Mouse (Mus musculus) embryonic facial prominence, embryonic 10.5 days (tissue): Measurements from ENCODE around the gene Gm765. TPM values are rescaled to one million over a fixed set of nuclear protein-coding genes. Genes with fewer than 3 reads are reported as not detected.

Experiments used
- DNase-seq: peaks from one replicate; pipeline ENCODE4 v3.0.0-alpha.2; 2017; ENCODE audit warnings: low spot score
- H3K27ac ChIP-seq: fragments of 300-500 bp; sonication (generic); replicated peaks from 2 replicates; pipeline ENCODE4 v1.5.1; 2016; ENCODE audit warnings: mild to moderate bottlenecking
- H3K27me3 ChIP-seq: fragments of 300-500 bp; sonication (generic); replicated peaks from 2 replicates; pipeline ENCODE4 v1.6.1; 2016; ENCODE audit warnings: low read depth, mild to moderate bottlenecking; ENCODE audit not compliant: poor library complexity, severe bottlenecking
- H3K36me3 ChIP-seq: fragments of 300-500 bp; sonication (generic); replicated peaks from 2 replicates; pipeline ENCODE4 v1.6.1; 2016; ENCODE audit warnings: mild to moderate bottlenecking, moderate library complexity
- H3K4me1 ChIP-seq: fragments of 300-500 bp; sonication (generic); 2 replicates; pipeline ENCODE4 v1.6.1; 2016
- H3K4me3 ChIP-seq: fragments of 300-500 bp; sonication (generic); 2 replicates; pipeline ENCODE4 v1.5.1; 2016; ENCODE audit warnings: mild to moderate bottlenecking, moderate library complexity
- H3K9me3 ChIP-seq: fragments of 300-500 bp; sonication (generic); 2 replicates; pipeline ENCODE4 v1.6.1; 2016; ENCODE audit warnings: mild to moderate bottlenecking
- WGBS: fragments of 180-500 bp; shearing (Covaris S2); methylation state at CpG from one replicate; pipeline ENCODE4 v1.1.7; 2016; 5-methylcytosine and 5-hydroxymethylcytosine counted together
- polyA plus RNA-seq: library from polyadenylated mRNA; unstranded; fragments of >200 nt; fragmentation: Nextera tagmentation; extraction: Ambion mirVana; gene quantifications from 2 replicates; pipeline ENCODE4 v1.2.1, GENCODE M21; 2016

Gm765 gene
- not detected in 2 replicates for polyA plus RNA-seq

GRCm38 (mm10) chr6:98342654-98343053 is at the start of gene Gm765:
Gene Gm765, minus strand, starts transcription at chr6:98342754.
- 0 out of 2 replicates have a peak, but pooled peaks cover 2% of the 10 kb centered on the region for H3K4me1 ChIP-seq
- H3K9me3 ChIP-seq = no peaks in the 10 kb centered on the region
- 86% methylated on average over 5 of the region's 5 CpGs for WGBS
- H3K27me3 ChIP-seq = no peaks in the 10 kb centered on the region
- no peak for DNase-seq
- H3K36me3 ChIP-seq = no peaks in the 10 kb centered on the region
- no peak within 1 kb of the TSS for H3K27ac ChIP-seq
- H3K4me3 ChIP-seq = no peak within 1 kb of the TSS

- Histone ChIP-seq H3K36me3 (no peaks in the 10 kb centered on the region), H3K4me3 (no peak overlapping the region), H3K4me1 (no peaks in the 10 kb centered on the region), H3K9me3 (no peaks in the 10 kb centered on the region), H3K27me3 (no peaks in the 10 kb centered on the region), H3K27ac (no peak overlapping the region)
- no peak for DNase-seq
- WGBS = 86% methylated on average over 8 of the region's 8 CpGs
These were observed 42.9 kb upstream of the Gm765 start for GRCm38 (mm10) chr6:98385487-98385886.

GRCm38 (mm10) chr6:98384431-98384830 is 41.9 kb upstream of the Gm765 start:
- no peak for DNase-seq
- H3K4me1 ChIP-seq = no peaks in the 10 kb centered on the region
- H3K9me3 ChIP-seq = no peaks in the 10 kb centered on the region
- H3K36me3 ChIP-seq = no peaks in the 10 kb centered on the region
- no peak overlapping the region for H3K4me3 ChIP-seq
- 88% methylated on average over 8 of the region's 8 CpGs for WGBS
- no peak overlapping the region for H3K27ac ChIP-seq
- no peaks in the 10 kb centered on the region for H3K27me3 ChIP-seq

GRCm38 (mm10) chr6:98383411-98383810 is 40.9 kb upstream of the Gm765 start:
- H3K36me3 ChIP-seq = no peaks in the 10 kb centered on the region
- 55% methylated on average over 6 of the region's 6 CpGs for WGBS
- no peak overlapping the region for H3K4me3 ChIP-seq
- DNase-seq = no peak
- no peaks in the 10 kb centered on the region for H3K27me3 ChIP-seq
- no peaks in the 10 kb centered on the region for H3K9me3 ChIP-seq
- no peaks in the 10 kb centered on the region for H3K4me1 ChIP-seq
- no peak overlapping the region for H3K27ac ChIP-seq

GRCm38 (mm10) chr6:98366199-98366598 is 23.6 kb upstream of the Gm765 start:
- no peak for DNase-seq
- no peak overlapping the region for H3K4me3 ChIP-seq
- H3K4me1 ChIP-seq = no peaks in the 10 kb centered on the region
- no peak overlapping the region for H3K27ac ChIP-seq
- no peaks in the 10 kb centered on the region for H3K27me3 ChIP-seq
- no peaks in the 10 kb centered on the region for H3K9me3 ChIP-seq
- WGBS = 83% methylated on average over 4 of the region's 4 CpGs
- no peaks in the 10 kb centered on the region for H3K36me3 ChIP-seq

- WGBS = 89% methylated on average over 5 of the region's 5 CpGs
- H3K4me3 ChIP-seq = no peak overlapping the region
- no peak overlapping the region for H3K27ac ChIP-seq
- no peaks in the 10 kb centered on the region for H3K9me3 ChIP-seq
- no peaks in the 10 kb centered on the region for H3K4me1 ChIP-seq
- DNase-seq = no peak
- no peaks in the 10 kb centered on the region for H3K36me3 ChIP-seq
- H3K27me3 ChIP-seq = no peaks in the 10 kb centered on the region
These were observed 12.7 kb upstream of the Gm765 start for GRCm38 (mm10) chr6:98355271-98355670.

- Histone ChIP-seq H3K27me3 (no peaks in the 10 kb centered on the region), H3K36me3 (no peaks in the 10 kb centered on the region), H3K4me1 (no peaks in the 10 kb centered on the region), H3K27ac (no peak overlapping the region), H3K9me3 (no peaks in the 10 kb centered on the region), H3K4me3 (no peak overlapping the region)
- WGBS = 92% methylated on average over 3 of the region's 3 CpGs
- DNase-seq = no peak
These were observed 10.7 kb upstream of the Gm765 start for GRCm38 (mm10) chr6:98353285-98353684.

- no peak for DNase-seq
- no peaks in the 10 kb centered on the region for H3K9me3 ChIP-seq
- no peaks in the 10 kb centered on the region for H3K4me1 ChIP-seq
- H3K36me3 ChIP-seq = no peaks in the 10 kb centered on the region
- H3K27me3 ChIP-seq = no peaks in the 10 kb centered on the region
- no peak overlapping the region for H3K27ac ChIP-seq
- no peak overlapping the region for H3K4me3 ChIP-seq
- WGBS = 88% methylated on average over 2 of the region's 2 CpGs
These were observed 9.8 kb downstream of the Gm765 start for GRCm38 (mm10) chr6:98332714-98333113.

GRCm38 (mm10) chr6:98311659-98312058 is 30.9 kb downstream of the Gm765 start:
- Histone ChIP-seq H3K9me3 (no peaks in the 10 kb centered on the region), H3K36me3 (no peaks in the 10 kb centered on the region), H3K27ac (no peak overlapping the region), H3K4me3 (no peak overlapping the region), H3K27me3 (no peaks in the 10 kb centered on the region), H3K4me1 (no peaks in the 10 kb centered on the region)
- DNase-seq = no peak
- 89% methylated on average over 5 of the region's 5 CpGs for WGBS

GRCm38 (mm10) chr6:98307647-98308046 is 34.9 kb downstream of the Gm765 start:
- no peaks in the 10 kb centered on the region for H3K27me3 ChIP-seq
- WGBS = 80% methylated on average over 3 of the region's 3 CpGs
- no peak overlapping the region for H3K4me3 ChIP-seq
- H3K4me1 ChIP-seq = no peaks in the 10 kb centered on the region
- H3K36me3 ChIP-seq = no peaks in the 10 kb centered on the region
- no peak overlapping the region for H3K27ac ChIP-seq
- H3K9me3 ChIP-seq = no peaks in the 10 kb centered on the region
- no peak for DNase-seq

GRCm38 (mm10) chr6:98307159-98307558 is 35.4 kb downstream of the Gm765 start:
- 82% methylated on average over 7 of the region's 7 CpGs for WGBS
- H3K4me3 ChIP-seq = no peak overlapping the region
- H3K4me1 ChIP-seq = no peaks in the 10 kb centered on the region
- no peaks in the 10 kb centered on the region for H3K27me3 ChIP-seq
- no peak for DNase-seq
- H3K36me3 ChIP-seq = no peaks in the 10 kb centered on the region
- no peak overlapping the region for H3K27ac ChIP-seq
- no peaks in the 10 kb centered on the region for H3K9me3 ChIP-seq

GRCm38 (mm10) chr6:98292064-98292463 is 50.5 kb downstream of the Gm765 start:
- no peaks in the 10 kb centered on the region for H3K36me3 ChIP-seq
- H3K9me3 ChIP-seq = no peaks in the 10 kb centered on the region
- no peaks in the 10 kb centered on the region for H3K4me1 ChIP-seq
- H3K4me3 ChIP-seq = no peak overlapping the region
- H3K27ac ChIP-seq = no peak overlapping the region
- DNase-seq = no peak
- 79% methylated on average over 5 of the region's 5 CpGs for WGBS
- no peaks in the 10 kb centered on the region for H3K27me3 ChIP-seq

- 57% methylated on average over 3 of the region's 3 CpGs for WGBS
- DNase-seq = no peak
- Histone ChIP-seq H3K9me3 (no peaks in the 10 kb centered on the region), H3K27ac (no peak overlapping the region), H3K27me3 (no peaks in the 10 kb centered on the region), H3K36me3 (no peaks in the 10 kb centered on the region), H3K4me3 (no peak overlapping the region), H3K4me1 (no peaks in the 10 kb centered on the region)
These were observed 54.2 kb downstream of the Gm765 start for GRCm38 (mm10) chr6:98288316-98288715.

GRCm38 (mm10) chr6:98287521-98287920 is 55.0 kb downstream of the Gm765 start:
- no peak overlapping the region for H3K4me3 ChIP-seq

More at GRCm38 (mm10) chr6:98287521-98287920, 55.0 kb downstream of the Gm765 start:
- no peak overlapping the region for H3K27ac ChIP-seq
- DNase-seq = no peak
- H3K4me1 ChIP-seq = no peaks in the 10 kb centered on the region
- H3K27me3 ChIP-seq = no peaks in the 10 kb centered on the region
- no peaks in the 10 kb centered on the region for H3K9me3 ChIP-seq
- H3K36me3 ChIP-seq = no peaks in the 10 kb centered on the region
- WGBS = 67% methylated on average over 6 of the region's 6 CpGs
